Mouse (Mus musculus) hematopoietic stem cell, adult 5-6 weeks (primary cell): ENCODE data around the gene Hebp2. TPM values are rescaled to one million over a fixed set of nuclear protein-coding genes. Genes with fewer than 3 reads are reported as not detected.

Experiments used
- total RNA-seq: library from RNA; stranded (forward); fragments of 172-1452, 232-1000 nt; gene quantifications from 2 replicates; pipeline ENCODE4 v1.2.3, GENCODE M21; 2017

Gene Hebp2
- total RNA-seq, 1 experiment from 2014 or later: not detected

Other genes starting within 250 kb of the Hebp2 start
- gene Nhsl1, start 227.1 kb downstream of the Hebp2 start, total RNA-seq: 2.6 and 5.4 TPM in 2 replicates
- 0.35 and 0.50 TPM in 2 replicates for gene Arfgef3, start 197.9 kb upstream of the Hebp2 start, total RNA-seq
- not detected in 2 replicates for gene Gm4922, start 240.7 kb upstream of the Hebp2 start, total RNA-seq